Mouse (Mus musculus) cerebellum, postnatal 14 days (tissue): ENCODE results near the gene Mymx.

ENCODE experiments used
- DNase-seq, 2 experiments: peaks; one replicate each; pipeline ENCODE4 v3.0.0; 2021; ENCODE audit warnings: mixed read lengths in 2 of 2

Gene Mymx

GRCm38 (mm10) chr17:45589236-45589635 is 12.7 kb downstream of the Mymx start:
- DNase-seq: peak; percentile 84 to 86

DNA sequence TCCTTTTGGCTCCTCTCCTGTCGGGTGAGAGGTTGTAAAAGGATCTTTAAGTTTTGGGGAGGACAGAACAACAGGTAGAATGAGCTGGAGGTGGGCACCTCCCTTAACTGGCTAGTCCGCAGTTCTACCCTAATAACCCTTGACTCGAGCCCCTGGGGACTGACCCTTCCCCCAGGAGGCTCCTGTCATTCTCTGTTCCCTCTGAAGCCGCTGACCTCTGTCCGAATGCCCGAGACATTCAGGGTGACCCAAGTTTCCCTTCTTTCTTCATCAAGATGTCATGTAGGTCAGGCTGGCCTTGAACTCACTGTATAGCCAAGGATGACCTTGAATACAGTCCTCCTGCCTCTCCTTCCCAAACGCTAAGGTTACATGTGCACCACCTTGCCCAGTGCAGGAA is 13.5 kb downstream of the Mymx start:
- no peak for DNase-seq

DNA sequence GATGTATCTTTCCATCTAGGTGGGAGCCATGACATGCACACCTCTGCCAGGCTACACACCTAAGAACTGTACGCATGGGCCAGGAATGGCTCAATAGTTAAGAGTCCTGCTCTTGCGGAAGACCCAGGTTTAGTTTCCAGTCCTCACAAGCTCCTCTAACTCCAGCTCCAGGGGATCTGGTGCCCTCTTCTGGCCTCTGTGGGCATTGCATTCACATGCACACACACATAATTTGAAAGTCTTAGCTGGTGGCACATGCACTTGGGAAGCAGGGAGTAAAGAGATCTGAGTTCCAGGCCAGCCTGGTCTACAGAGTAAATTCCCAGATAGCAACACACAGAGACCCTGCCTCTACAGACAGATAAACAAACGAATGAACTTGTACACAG is 15.5 kb downstream of the Mymx start:
- peak; percentile 54 to 78 for DNase-seq

GRCm38 (mm10) chr17:45585725-45586448 is 16.0 kb downstream of the Mymx start:
- peak in 1 of 2 experiments; percentile 23 for DNase-seq

GRCm38 (mm10) chr17:45584939-45585678 is 16.8 kb downstream of the Mymx start:
- peak; percentile 91 to 94 for DNase-seq

DNA sequence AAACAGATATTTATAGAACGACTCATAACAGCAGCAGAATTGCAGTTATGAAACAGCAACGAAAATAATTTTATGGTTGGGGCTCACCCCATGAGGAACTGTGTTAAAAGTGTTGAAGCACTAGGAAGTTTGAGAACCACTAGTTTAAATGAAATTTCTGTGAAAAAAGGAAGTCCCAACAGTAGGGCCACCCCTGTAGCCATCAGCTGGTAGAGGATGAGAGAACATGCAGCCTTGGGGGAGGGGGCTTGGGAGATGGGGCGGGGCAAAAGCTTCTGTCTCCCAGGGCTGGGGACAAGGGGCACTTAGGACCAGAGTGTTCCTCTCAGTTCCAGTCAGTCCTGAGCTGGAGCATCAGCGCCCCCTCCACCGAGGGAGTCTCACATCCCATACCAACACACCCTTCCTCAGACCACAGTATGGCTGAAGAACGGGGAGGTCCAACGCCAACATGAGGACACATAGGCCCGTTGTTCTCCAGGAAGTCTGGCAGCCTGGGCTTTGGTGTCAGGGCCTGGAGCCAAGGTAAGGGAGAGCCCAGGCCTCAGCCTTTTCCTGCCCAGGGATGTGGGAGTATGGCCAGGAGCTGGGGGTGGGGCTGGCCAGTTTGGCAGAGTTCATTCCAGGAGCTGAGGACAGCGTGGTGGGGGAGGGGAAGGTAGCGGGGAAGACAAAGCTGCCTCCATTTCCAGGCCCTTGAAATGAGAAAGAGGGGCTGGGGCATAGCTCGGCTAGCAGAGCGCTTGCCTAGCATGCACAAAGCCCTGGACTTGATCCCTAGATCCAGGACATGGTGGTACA is 17.6 kb downstream of the Mymx start:
- peak; percentile 90 to 94 for DNase-seq

GRCm38 (mm10) chr17:45582715-45583355 is 19.1 kb downstream of the Mymx start:
- peak in 1 of 2 experiments; percentile 50 for DNase-seq

DNA sequence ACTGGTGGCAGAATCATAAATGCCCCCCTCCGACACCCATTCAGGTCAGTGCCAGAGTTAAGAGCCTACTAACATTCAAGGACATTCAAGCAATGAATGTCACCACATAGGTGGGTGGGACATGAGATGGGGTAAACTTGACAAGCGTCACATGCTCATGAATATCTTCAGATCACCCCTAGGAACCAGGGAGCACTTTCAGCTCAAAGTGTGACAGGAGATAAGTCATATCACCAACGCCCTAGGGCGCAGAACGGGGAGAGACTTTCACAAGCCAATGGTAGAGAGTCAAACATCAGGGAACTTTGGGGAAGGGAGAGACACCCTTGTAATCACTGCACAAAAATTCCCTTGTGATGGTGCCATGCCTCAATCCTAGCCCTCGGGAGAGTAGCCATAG is 19.7 kb downstream of the Mymx start:
- no peak for DNase-seq

- DNase-seq: peak; percentile 84 to 85
Measured at GRCm38 (mm10) chr17:45581567-45581983, 20.3 kb downstream of the Mymx start.

DNA sequence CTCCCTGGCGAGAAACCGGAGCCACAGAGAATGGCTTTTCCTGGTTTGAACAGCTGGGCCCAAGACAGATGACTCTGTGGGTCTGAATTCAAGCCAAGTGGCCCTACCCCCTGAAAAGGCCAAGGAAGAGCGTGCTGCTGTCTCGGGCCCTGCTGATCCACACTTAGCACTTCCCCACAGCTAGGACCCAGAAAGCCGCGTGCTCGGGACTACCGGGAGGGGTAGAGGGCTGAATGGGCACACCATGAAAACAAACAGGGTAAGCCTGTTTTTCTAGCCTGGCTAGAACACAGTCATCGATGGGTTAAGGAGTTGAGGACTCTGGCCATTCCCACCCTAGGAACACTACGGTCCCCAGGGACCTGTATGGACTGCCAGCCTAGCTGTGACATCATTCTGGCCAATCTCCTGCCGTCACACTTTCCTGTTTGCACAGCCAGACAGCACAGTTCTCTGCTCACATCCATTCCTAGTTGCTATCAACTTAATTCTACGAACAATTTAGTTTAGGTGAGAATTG is 20.9 kb downstream of the Mymx start:
- peak in 1 of 2 experiments; percentile 44 for DNase-seq

- DNase-seq: no peak
Measured at GRCm38 (mm10) chr17:45579554-45579953, 22.3 kb downstream of the Mymx start.

GRCm38 (mm10) chr17:45578843-45579242 is 23.1 kb downstream of the Mymx start:
- peak in 1 of 2 experiments; percentile 47 for DNase-seq

GRCm38 (mm10) chr17:45578242-45578641 is 23.7 kb downstream of the Mymx start:
- peak in 1 of 2 experiments; percentile 47 for DNase-seq

- peak in 1 of 2 experiments; percentile 40 for DNase-seq
Measured at GRCm38 (mm10) chr17:45575123-45575897, 26.6 kb downstream of the Mymx start.

DNA sequence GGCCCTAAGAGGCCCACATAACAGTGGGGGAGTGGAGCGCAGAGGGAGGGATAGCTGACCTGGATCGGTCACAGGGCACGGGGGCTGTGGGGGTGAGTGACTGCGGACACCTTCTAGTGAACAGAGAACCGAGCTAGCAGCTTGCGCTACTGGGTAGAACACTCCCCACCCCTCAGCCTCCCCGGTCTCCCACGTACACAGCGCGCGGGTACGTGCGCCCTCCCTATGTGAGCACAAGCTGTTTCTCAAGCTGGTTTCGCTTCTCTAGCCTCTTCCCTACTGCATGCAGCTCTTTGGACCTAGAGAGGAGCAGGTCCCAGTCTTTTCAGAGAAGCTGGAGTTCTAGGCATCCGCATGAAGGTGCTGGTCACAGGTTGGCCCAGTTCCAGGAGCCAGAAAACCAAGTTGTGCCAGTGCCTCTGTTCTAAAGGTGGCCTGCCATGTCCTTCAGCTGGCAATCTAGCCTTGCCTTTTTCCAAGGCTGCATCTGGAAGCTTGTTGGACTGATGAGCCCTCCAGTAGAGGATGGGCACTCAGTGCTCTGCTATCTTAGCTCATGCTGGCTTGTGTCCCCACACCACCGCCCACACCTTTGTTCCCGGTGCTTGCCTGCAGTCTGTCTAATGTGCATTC is 27.7 kb downstream of the Mymx start:
- DNase-seq: peak; percentile 86 to 88

GRCm38 (mm10) chr17:45573780-45574123 is 28.1 kb downstream of the Mymx start:
- peak; percentile 97 to 98 for DNase-seq

GRCm38 (mm10) chr17:45573087-45573779 is 28.7 kb downstream of the Mymx start, which contains the start of gene Hsp90ab1:
Hsp90ab1 (minus strand) TSS chr17:45573271.
- peak; percentile 100 for DNase-seq

- DNase-seq: peak; percentile 82 to 86
Measured at GRCm38 (mm10) chr17:45572103-45573086, 29.5 kb downstream of the Mymx start.

- DNase-seq: no peak
Measured at GRCm38 (mm10) chr17:45569999-45570398, 31.9 kb downstream of the Mymx start.
